Mouse (Mus musculus) liver, postnatal 0 days (tissue): ENCODE results near the gene Tnfrsf4.

Source experiments
- CTCF ChIP-seq: sonication (generic); IDR thresholded peaks from 2 replicates; pipeline ENCODE4 v1.5.1; 2016; ENCODE audit warnings: antibody characterized with exemption, low read depth
- EP300 ChIP-seq: IDR thresholded peaks from 2 replicates; pipeline ENCODE4 v1.6.1; 2016; ENCODE audit warnings: antibody characterized with exemption, low read depth, mild to moderate bottlenecking

DNA sequence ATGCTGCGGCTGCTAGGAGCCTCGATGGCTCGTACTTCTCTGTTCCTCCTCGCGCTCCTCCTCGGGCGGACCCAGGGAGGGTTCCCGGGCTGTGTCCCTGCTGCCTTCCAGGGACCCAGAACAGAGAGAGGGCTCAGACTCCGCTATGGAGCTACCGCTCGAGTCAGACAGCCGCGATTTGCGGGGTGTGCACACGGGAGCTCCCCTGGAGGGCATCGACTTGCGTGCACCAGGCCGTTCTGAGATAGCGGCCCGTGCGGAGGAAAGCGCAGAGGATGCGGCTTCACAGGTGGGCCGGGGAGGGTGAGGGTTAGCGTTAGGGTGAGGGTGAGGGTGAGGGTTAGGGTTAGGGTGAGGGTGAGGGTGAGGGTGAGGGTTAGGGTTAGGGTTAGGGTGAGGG lies 21.3 kb downstream of the Tnfrsf4 start:
- TF ChIP-seq CTCF (no peak), EP300 (no peak)
